In genomic region chr8:111624081-111624852, GRCm38 (mm10) we compare ENCODE assay signal across 9 mouse cellular contexts. TPM values are rescaled to one million over a fixed set of nuclear protein-coding genes. Genes with fewer than 3 reads are reported as not detected.
A peak's percentile ranks its signal among the peaks of the same experiment; 100 is the strongest.
DNase-seq lines count a peak whose midpoint lies in the region; ATAC-seq and TF ChIP-seq lines count a peak whose summit lies in the region.
"Had no signal": no experiment of that assay in that cellular context is flagged by ENCODE, and none has a peak within 500 bp of the region (broad histone marks: within the 10 kb centered on the region; RNA-seq: fewer than 3 reads in every experiment).

No protein-coding gene starts in this region.

- TF ChIP-seq CTCF in forebrain, postnatal 0 days (IDR thresholded peaks at IDR 0.05; ENCODE audit: low read depth), result no peak
- no peak for TF ChIP-seq CTCF in stomach, postnatal 0 days (IDR thresholded peaks at IDR 0.05; ENCODE audit: low read depth)

- no peak overlapping the region for H3K9ac ChIP-seq in forebrain, postnatal 0 days
- H3K9ac ChIP-seq in stomach, postnatal 0 days (ENCODE audit: low read length), result no peak overlapping the region
- H3K9ac ChIP-seq: neural tube, embryonic 13.5 days had no signal

- no peak overlapping the region for H3K4me2 ChIP-seq in forebrain, postnatal 0 days (ENCODE audit: low read depth)
- H3K4me2 ChIP-seq in stomach, postnatal 0 days (replicated peaks; ENCODE audit: low read depth), result no peak overlapping the region
- H3K4me2 ChIP-seq: neural tube, embryonic 13.5 days had no signal

- DNase-seq in forebrain, postnatal 0 days, result no peak
- no peak for DNase-seq in forebrain, embryonic 10.5 days (ENCODE audit: extremely low spot score, low spot score)
- DNase-seq in CD4-positive, CD25-positive, alpha-beta regulatory T cell, adult 2 months (ENCODE audit: low read depth, low spot score), result peak; percentile 35
- DNase-seq in cerebellum, adult 8-10 months, result peak; percentile 74
- DNase-seq in heart, postnatal 25 days (ENCODE audit: low spot score), result peak; percentile 54
- peak; percentile 54 to 55 for DNase-seq in left cerebral cortex, postnatal 36 days (ENCODE audit: low spot score in 2 of 2)
- DNase-seq in stomach, postnatal 0 days (ENCODE audit: low spot score), result peak; percentile 64
- no peak for DNase-seq in neural tube, embryonic 10.5 days (ENCODE audit: extremely low spot score, low spot score)

- peaks cover 25% of the 10 kb centered on the region for H3K36me3 ChIP-seq in forebrain, postnatal 0 days (ENCODE audit: insufficient read depth)
- H3K36me3 ChIP-seq in forebrain, embryonic 10.5 days (replicated peaks), result peaks cover 72% of the 10 kb centered on the region
- H3K36me3 ChIP-seq in stomach, postnatal 0 days (ENCODE audit: control insufficient read depth, insufficient read depth, low read length), result peaks cover 5% of the 10 kb centered on the region; the same call in 1 of the 2 replicates

- no peaks in the 10 kb centered on the region for H3K27me3 ChIP-seq in forebrain, postnatal 0 days (ENCODE audit: insufficient read depth, low read length)
- no peaks in the 10 kb centered on the region for H3K27me3 ChIP-seq in forebrain, embryonic 10.5 days (ENCODE audit: poor library complexity, severe bottlenecking)
- no peaks in the 10 kb centered on the region for H3K27me3 ChIP-seq in stomach, postnatal 0 days (ENCODE audit: control insufficient read depth, insufficient read depth, low read length)
- H3K27me3 ChIP-seq: neural tube, embryonic 13.5 days had no signal

- H3K27ac ChIP-seq in forebrain, postnatal 0 days (ENCODE audit: low read depth, low read length), result no peak overlapping the region
- no peak overlapping the region for H3K27ac ChIP-seq in forebrain, embryonic 10.5 days
- peak overlapping the region; percentile 65 for H3K27ac ChIP-seq in stomach, postnatal 0 days (replicated peaks)
- H3K27ac ChIP-seq: neural tube, embryonic 13.5 days had no signal

- intact Hi-C loops in heart, postnatal 25 days (cut with DNase I), result loop anchor here (2.0 kb wide), 1 partner anchor 23 kb away; no protein-coding TSS in a partner anchor
- intact Hi-C loops in left cerebral cortex, postnatal 36 days (cut with DNase I), result no loop called here

- no peaks in the 10 kb centered on the region for H3K4me1 ChIP-seq in forebrain, postnatal 0 days (ENCODE audit: insufficient read depth)
- H3K4me1 ChIP-seq in forebrain, embryonic 10.5 days, result peaks cover 6% of the 10 kb centered on the region; the same call in 1 of the 2 replicates
- H3K4me1 ChIP-seq in stomach, postnatal 0 days (replicated peaks; ENCODE audit: control insufficient read depth, insufficient read depth), result no peaks in the 10 kb centered on the region

- WGBS in forebrain, postnatal 0 days, result 78% methylated on average over 12 of the region's 12 CpGs
- 87% methylated on average over 12 of the region's 12 CpGs for WGBS in forebrain, embryonic 10.5 days
- 60% methylated on average over 12 of the region's 12 CpGs for WGBS in stomach, postnatal 0 days

- H3K4me3 ChIP-seq in forebrain, postnatal 0 days (ENCODE audit: low read depth, low read length), result no peak overlapping the region
- H3K4me3 ChIP-seq in forebrain, embryonic 10.5 days, result no peak overlapping the region
- H3K4me3 ChIP-seq in stomach, postnatal 0 days (ENCODE audit: low read depth, low read length), result no peak overlapping the region
- H3K4me3 ChIP-seq: neural tube, embryonic 13.5 days had no signal

- no peaks in the 10 kb centered on the region for H3K9me3 ChIP-seq in forebrain, postnatal 0 days (ENCODE audit: low read length)
- H3K9me3 ChIP-seq in forebrain, embryonic 10.5 days, result no peaks in the 10 kb centered on the region
- no peaks in the 10 kb centered on the region for H3K9me3 ChIP-seq in stomach, postnatal 0 days (ENCODE audit: control insufficient read depth, low read length)
- H3K9me3 ChIP-seq: neural tube, embryonic 13.5 days had no signal

- ATAC-seq in forebrain, postnatal 0 days, result 0 out of 2 replicates have a peak, but pooled peaks have one; percentile 14
- peak; percentile 55; the same call in 1 of the 2 replicates for ATAC-seq in stomach, postnatal 0 days (ENCODE audit: low FRiP score, low TSS enrichment)

- no peak for TF ChIP-seq EP300 in stomach, postnatal 0 days (optimal IDR thresholded peaks at IDR 0.05)

RNA-seq across cellular contexts. Expression of gene Ldhd, which starts 5.9 kb away (rescaled TPM):
- total RNA-seq in forebrain, postnatal 0 days (2014; rRNA removed), result 0.54 and 1.8 TPM in 2 replicates
- 0.65 and 1.1 TPM in 2 replicates for polyA plus RNA-seq in forebrain, postnatal 0 days (2015; fragmentation: Nextera tagmentation; extraction: Ambion mirVana)
- 0.14 TPM in 1 of 2 replicates, not detected in the other for polyA plus RNA-seq in forebrain, embryonic 10.5 days (2016; fragmentation: Nextera tagmentation; extraction: Ambion mirVana)
- 10 to 100 TPM; 25.1 to 28.1 TPM for total RNA-seq in heart, postnatal 25 days (2021)
- 1 to 10 TPM; 9.7 TPM for total RNA-seq in left cerebral cortex, postnatal 36 days (2021)
- polyA plus RNA-seq in stomach, postnatal 0 days (2015; fragmentation: Nextera tagmentation; extraction: Ambion mirVana), result 5.3 and 5.6 TPM in 2 replicates

RNA-seq across cellular contexts. Expression of gene Zfp1, which starts 18.9 kb away (rescaled TPM):
- 29.9 and 34.3 TPM in 2 replicates for total RNA-seq in forebrain, postnatal 0 days (2014; rRNA removed)
- polyA plus RNA-seq in forebrain, postnatal 0 days (2015; fragmentation: Nextera tagmentation; extraction: Ambion mirVana), result 20.0 and 24.7 TPM in 2 replicates
- 23.0 and 24.3 TPM in 2 replicates for polyA plus RNA-seq in forebrain, embryonic 10.5 days (2016; fragmentation: Nextera tagmentation; extraction: Ambion mirVana)
- total RNA-seq in heart, postnatal 25 days (2021), result 1 to 10 TPM; 7.4 to 7.5 TPM
- 10 to 100 TPM; 22.7 to 24.6 TPM for total RNA-seq in left cerebral cortex, postnatal 36 days (2021)
- polyA plus RNA-seq in stomach, postnatal 0 days (2015; fragmentation: Nextera tagmentation; extraction: Ambion mirVana), result 10.5 and 10.9 TPM in 2 replicates

Comparison
In these comparisons a context has a peak if more than half of its experiments do, and no peak if none do; other contexts are left out.
1. DNase-seq: peak in CD4-positive, CD25-positive, alpha-beta regulatory T cell, adult 2 months (single experiment), cerebellum, adult 8-10 months (single experiment), heart, postnatal 25 days (single experiment), left cerebral cortex, postnatal 36 days (2 of 2) and stomach, postnatal 0 days (single experiment); none in forebrain, postnatal 0 days (single experiment), forebrain, embryonic 10.5 days (single experiment) and neural tube, embryonic 10.5 days (single experiment).